Mouse (Mus musculus) cerebral cortex, adult 2 months (tissue): Measurements from ENCODE around the gene Srarp.

Experiments
- WGBS: fragments of 180-500 bp; shearing (Covaris S2); methylation state at CpG from one replicate; pipeline ENCODE4 v1.1.7; 2018; 5-methylcytosine and 5-hydroxymethylcytosine counted together

Gene Srarp

GRCm38 (mm10) chr4:141435974-141436373 is at the start of gene Srarp:
Gene Srarp (minus strand): TSS chr4:141436105.
- 90% methylated on average over 1 of the region's 1 CpGs for WGBS

- whole genome bisulfite sequencing = 70% methylated on average over 11 of the region's 11 CpGs
These were observed 48.2 kb upstream of the Srarp start for GRCm38 (mm10) chr4:141484071-141484470.

GRCm38 (mm10) chr4:141479411-141479810 is 43.5 kb upstream of the Srarp start:
- WGBS = 72% methylated on average over 8 of the region's 8 CpGs

GRCm38 (mm10) chr4:141478794-141479193 is 42.9 kb upstream of the Srarp start:
- WGBS = 77% methylated on average over 32 of the region's 32 CpGs

- WGBS = 41% methylated on average over 23 of the region's 23 CpGs
These were observed 42.3 kb upstream of the Srarp start for GRCm38 (mm10) chr4:141478225-141478624.

GRCm38 (mm10) chr4:141477681-141478102 is 41.8 kb upstream of the Srarp start:
- WGBS = 23% methylated on average over 16 of the region's 16 CpGs

- 73% methylated on average over 19 of the region's 19 CpGs for WGBS
These were observed 38.5 kb upstream of the Srarp start for GRCm38 (mm10) chr4:141474431-141474830.

GRCm38 (mm10) chr4:141472641-141473321 is 36.9 kb upstream of the Srarp start:
- 95% methylated on average over 32 of the region's 32 CpGs for WGBS

GRCm38 (mm10) chr4:141471491-141471890 is 35.6 kb upstream of the Srarp start:
- WGBS = 96% methylated on average over 16 of the region's 16 CpGs

- 92% methylated on average over 9 of the region's 9 CpGs for WGBS
These were observed 33.4 kb upstream of the Srarp start for GRCm38 (mm10) chr4:141469343-141469742.

- WGBS = 33% methylated on average over 10 of the region's 10 CpGs
These were observed 32.7 kb upstream of the Srarp start for GRCm38 (mm10) chr4:141468576-141468975.

- WGBS = 69% methylated on average over 6 of the region's 6 CpGs
These were observed 31.6 kb upstream of the Srarp start for GRCm38 (mm10) chr4:141467581-141467927.

- 58% methylated on average over 15 of the region's 15 CpGs for WGBS
These were observed 31.1 kb upstream of the Srarp start for GRCm38 (mm10) chr4:141466844-141467580.

GRCm38 (mm10) chr4:141466289-141466795 is 30.4 kb upstream of the Srarp start:
- WGBS = 81% methylated on average over 16 of the region's 16 CpGs

- 89% methylated on average over 34 of the region's 34 CpGs for WGBS
These were observed 29.8 kb upstream of the Srarp start for GRCm38 (mm10) chr4:141465512-141466288.

GRCm38 (mm10) chr4:141464722-141465121 is 28.8 kb upstream of the Srarp start:
- WGBS = 79% methylated on average over 16 of the region's 16 CpGs

GRCm38 (mm10) chr4:141463472-141463871 is 27.6 kb upstream of the Srarp start:
- WGBS = 83% methylated on average over 14 of the region's 14 CpGs

- WGBS = 73% methylated on average over 12 of the region's 12 CpGs
These were observed 25.7 kb upstream of the Srarp start for GRCm38 (mm10) chr4:141461576-141461975.

- WGBS = 38% methylated on average over 12 of the region's 12 CpGs
These were observed 25.2 kb upstream of the Srarp start for GRCm38 (mm10) chr4:141461088-141461487.

- 90% methylated on average over 4 of the region's 4 CpGs for WGBS
These were observed 24.6 kb upstream of the Srarp start for GRCm38 (mm10) chr4:141460481-141460880.

- 92% methylated on average over 9 of the region's 9 CpGs for WGBS
These were observed 23.9 kb upstream of the Srarp start for GRCm38 (mm10) chr4:141459766-141460165.

- 94% methylated on average over 3 of the region's 3 CpGs for WGBS
These were observed 23.0 kb upstream of the Srarp start for GRCm38 (mm10) chr4:141458888-141459287.
